Mouse (Mus musculus): ENCODE data around the gene Fbxl2. TPM values are rescaled to one million over a fixed set of nuclear protein-coding genes. Genes with fewer than 3 reads are reported as not detected.

The Fbxl2 gene
- total RNA-seq, 1 experiment: 4.4 TPM

GRCm38 (mm10) chr9:113943372-113943771, 102.6 kb downstream of the Fbxl2 start:
- Histone ChIP-seq H3K4me1 (ENCODE audit: control insufficient read depth in 2 of 2, insufficient read depth in 2 of 2, low read length in 2 of 2, poor library complexity in 1 of 2) (peaks cover 0 to 6% of the 10 kb centered on the region in 2 experiments; a peak in 1 of 4 replicates), H3K9me3 (ENCODE audit: control insufficient read depth, insufficient read depth, low read depth, low read length) (no peaks in the 10 kb centered on the region), H3K27ac (ENCODE audit: insufficient read depth, low read depth, low read length, poor library complexity, severe bottlenecking) (no peak overlapping the region), H3K9ac (ENCODE audit: insufficient read depth, low read depth, low read length, poor library complexity, severe bottlenecking) (no peak overlapping the region), H3K4me3 (ENCODE audit: insufficient read depth in 1 of 2, low read depth in 1 of 2, low read length in 2 of 2, poor library complexity in 1 of 2, severe bottlenecking in 1 of 2) (no peak overlapping the region), H3K36me3 (ENCODE audit: control insufficient read depth, insufficient read depth, low read length, poor library complexity, severe bottlenecking) (peaks cover 9% of the 10 kb centered on the region)
- in situ Hi-C loops (cut with MboI; ENCODE audit: low sequenced_read_pairs in 2 of 2, unreplicated experiment in 2 of 2): no loop called here
- DNase-seq (ENCODE audit: low read depth, low spot score): no peak
- TF ChIP-seq ZC3H11A (IDR thresholded peaks at IDR 0.05; ENCODE audit: borderline replicate concordance, low read depth, low read length): no peak
- TF ChIP-seq CHD2 (IDR thresholded peaks at IDR 0.05; ENCODE audit: low read depth, low read length): no peak
- no peak for TF ChIP-seq MAFK (IDR thresholded peaks at IDR 0.05; ENCODE audit: insufficient read depth, low read depth, low read length)
- TF ChIP-seq ZNF384 (IDR thresholded peaks at IDR 0.05; ENCODE audit: low read depth, low read length): no peak
- no peak for TF ChIP-seq HCFC1 (IDR thresholded peaks at IDR 0.05; ENCODE audit: borderline replicate concordance, insufficient read depth, low read length)

GRCm38 (mm10) chr9:113941103-113941805, 104.7 kb downstream of the Fbxl2 start:
- TF ChIP-seq CHD2 (IDR thresholded peaks at IDR 0.05; ENCODE audit: low read depth, low read length): no peak
- no peak for TF ChIP-seq MAFK (IDR thresholded peaks at IDR 0.05; ENCODE audit: insufficient read depth, low read depth, low read length)
- no peak for TF ChIP-seq ZC3H11A (IDR thresholded peaks at IDR 0.05; ENCODE audit: borderline replicate concordance, low read depth, low read length)
- no peak for TF ChIP-seq HCFC1 (IDR thresholded peaks at IDR 0.05; ENCODE audit: borderline replicate concordance, insufficient read depth, low read length)
- no peak for TF ChIP-seq ZNF384 (IDR thresholded peaks at IDR 0.05; ENCODE audit: low read depth, low read length)
- DNase-seq (ENCODE audit: low read depth, low spot score): no peak

GRCm38 (mm10) chr9:113939063-113939850, 106.7 kb downstream of the Fbxl2 start:
- Histone ChIP-seq H3K4me1 (ENCODE audit: control insufficient read depth in 2 of 2, insufficient read depth in 2 of 2, low read length in 2 of 2, poor library complexity in 1 of 2) (peaks cover 0 to 8% of the 10 kb centered on the region in 2 experiments; a peak in 1 of 4 replicates), H3K36me3 (ENCODE audit: control insufficient read depth, insufficient read depth, low read length, poor library complexity, severe bottlenecking) (no peaks in the 10 kb centered on the region), H3K27ac (ENCODE audit: insufficient read depth, low read depth, low read length, poor library complexity, severe bottlenecking) (no peak overlapping the region), H3K9ac (ENCODE audit: insufficient read depth, low read depth, low read length, poor library complexity, severe bottlenecking) (no peak overlapping the region), H3K4me3 (ENCODE audit: insufficient read depth in 1 of 2, low read depth in 1 of 2, low read length in 2 of 2, poor library complexity in 1 of 2, severe bottlenecking in 1 of 2) (no peak overlapping the region), H3K9me3 (ENCODE audit: control insufficient read depth, insufficient read depth, low read depth, low read length) (no peaks in the 10 kb centered on the region)
- no peak for DNase-seq (ENCODE audit: low read depth, low spot score)
- in situ Hi-C loops (cut with MboI; ENCODE audit: low sequenced_read_pairs in 2 of 2, unreplicated experiment in 2 of 2): no loop called here
- TF ChIP-seq CHD2 (IDR thresholded peaks at IDR 0.05; ENCODE audit: low read depth, low read length) (no peak), ZNF384 (IDR thresholded peaks at IDR 0.05; ENCODE audit: low read depth, low read length) (no peak), ZC3H11A (IDR thresholded peaks at IDR 0.05; ENCODE audit: borderline replicate concordance, low read depth, low read length) (no peak), MAFK (IDR thresholded peaks at IDR 0.05; ENCODE audit: insufficient read depth, low read depth, low read length) (no peak), HCFC1 (IDR thresholded peaks at IDR 0.05; ENCODE audit: borderline replicate concordance, insufficient read depth, low read length) (no peak)

More at GRCm38 (mm10) chr9:113941103-113941805, 104.7 kb downstream of the Fbxl2 start:
- no peaks in the 10 kb centered on the region for H3K9me3 ChIP-seq (ENCODE audit: control insufficient read depth, insufficient read depth, low read depth, low read length)
- no peak overlapping the region for H3K9ac ChIP-seq (ENCODE audit: insufficient read depth, low read depth, low read length, poor library complexity, severe bottlenecking)
- H3K4me1 ChIP-seq (ENCODE audit: control insufficient read depth in 2 of 2, insufficient read depth in 2 of 2, low read length in 2 of 2, poor library complexity in 1 of 2): peaks cover 0 to 8% of the 10 kb centered on the region in 2 experiments; a peak in 1 of 4 replicates
- no peak overlapping the region for H3K27ac ChIP-seq (ENCODE audit: insufficient read depth, low read depth, low read length, poor library complexity, severe bottlenecking)
- in situ Hi-C loops (cut with MboI; ENCODE audit: low sequenced_read_pairs in 2 of 2, unreplicated experiment in 2 of 2): no loop called here
- H3K4me3 ChIP-seq (ENCODE audit: insufficient read depth in 1 of 2, low read depth in 1 of 2, low read length in 2 of 2, poor library complexity in 1 of 2, severe bottlenecking in 1 of 2): no peak overlapping the region
- peaks cover 2% of the 10 kb centered on the region; the same call in 1 of the 2 replicates for H3K36me3 ChIP-seq (ENCODE audit: control insufficient read depth, insufficient read depth, low read length, poor library complexity, severe bottlenecking)

- Histone ChIP-seq H3K4me3 (ENCODE audit: insufficient read depth in 1 of 2, low read depth in 1 of 2, low read length in 2 of 2, poor library complexity in 1 of 2, severe bottlenecking in 1 of 2) (no peak overlapping the region), H3K9ac (ENCODE audit: insufficient read depth, low read depth, low read length, poor library complexity, severe bottlenecking) (no peak overlapping the region), H3K36me3 (ENCODE audit: control insufficient read depth, insufficient read depth, low read length, poor library complexity, severe bottlenecking) (no peaks in the 10 kb centered on the region), H3K4me1 (ENCODE audit: control insufficient read depth in 2 of 2, insufficient read depth in 2 of 2, low read length in 2 of 2, poor library complexity in 1 of 2) (peaks cover 2 to 4% of the 10 kb centered on the region in 2 experiments; a peak in 2 of 4 replicates), H3K9me3 (ENCODE audit: control insufficient read depth, insufficient read depth, low read depth, low read length) (no peaks in the 10 kb centered on the region), H3K27ac (ENCODE audit: insufficient read depth, low read depth, low read length, poor library complexity, severe bottlenecking) (no peak overlapping the region)
- in situ Hi-C loops (cut with MboI; ENCODE audit: low sequenced_read_pairs in 2 of 2, unreplicated experiment in 2 of 2): no loop called here
- TF ChIP-seq CHD2 (IDR thresholded peaks at IDR 0.05; ENCODE audit: low read depth, low read length) (no peak), ZNF384 (IDR thresholded peaks at IDR 0.05; ENCODE audit: low read depth, low read length) (no peak), MAFK (IDR thresholded peaks at IDR 0.05; ENCODE audit: insufficient read depth, low read depth, low read length) (no peak), HCFC1 (IDR thresholded peaks at IDR 0.05; ENCODE audit: borderline replicate concordance, insufficient read depth, low read length) (no peak), ZC3H11A (IDR thresholded peaks at IDR 0.05; ENCODE audit: borderline replicate concordance, low read depth, low read length) (no peak)
- no peak for DNase-seq (ENCODE audit: low read depth, low spot score)
These were observed 110.4 kb downstream of the Fbxl2 start for GRCm38 (mm10) chr9:113935638-113936037.

All from ES-E14 (cell line).